Mouse (Mus musculus) bone marrow macrophage, adult 2 months (primary cell): Measurements from ENCODE around the gene Rab11fip5. TPM values are rescaled to one million over a fixed set of nuclear protein-coding genes. Genes with fewer than 3 reads are reported as not detected.

Source experiments
- H3K27ac ChIP-seq: 2 replicates; pipeline ENCODE4 v1.5.1; 2012; ENCODE audit warnings: low read depth, low read length; ENCODE audit not compliant: insufficient read depth
- H3K4me1 ChIP-seq: 2 replicates; pipeline ENCODE4 v1.6.1; 2012; ENCODE audit warnings: low read length; ENCODE audit not compliant: control insufficient read depth, insufficient read depth
- H3K4me3 ChIP-seq: 2 replicates; pipeline ENCODE4 v1.5.1; 2012; ENCODE audit warnings: mild to moderate bottlenecking, low read length, moderate library complexity; ENCODE audit not compliant: insufficient read depth
- CTCF ChIP-seq: IDR thresholded peaks from 2 replicates; pipeline ENCODE4 v1.5.1; 2012; ENCODE audit warnings: low read depth, mild to moderate bottlenecking, low read length, moderate library complexity
- POLR2A ChIP-seq: IDR thresholded peaks from 2 replicates; pipeline ENCODE4 v1.6.1; 2012; ENCODE audit warnings: mild to moderate bottlenecking, low read depth, low read length, borderline replicate concordance
- polyA plus RNA-seq: library from polyadenylated mRNA; stranded (reverse); fragments of >200 nt; gene quantifications from 2 replicates; pipeline ENCODE4 v1.2.4, GENCODE M21; 2012; ENCODE audit not compliant: missing spikeins, insufficient read depth, insufficient read length

Rab11fip5 gene
- 145 and 160 TPM in 2 replicates for polyA plus RNA-seq

- H3K27ac ChIP-seq, result peak within 1 kb of the TSS; percentile 100
- peaks cover 48% of the 10 kb centered on the region for H3K4me1 ChIP-seq
- H3K4me3 ChIP-seq, result peak within 1 kb of the TSS; percentile 84
- no peak for TF ChIP-seq POLR2A
- TF ChIP-seq CTCF, result no peak
Observed at GRCm38 (mm10) chr6:85373951-85374733, at the start of gene Rab11fip5. Rab11fip5 (minus strand) TSS chr6:85374634.

- no peak for TF ChIP-seq POLR2A
- TF ChIP-seq CTCF, result no peak
- H3K27ac ChIP-seq, result no peak within 1 kb of the TSS
- H3K4me1 ChIP-seq, result peaks cover 2% of the 10 kb centered on the region; the same call in 1 of the 2 replicates
- H3K4me3 ChIP-seq, result no peak within 1 kb of the TSS
Observed at GRCm38 (mm10) chr6:85423836-85424379, 49.5 kb upstream of the Rab11fip5 start, which contains the start of gene Noto. Noto (plus strand) TSS chr6:85423886.

- Histone ChIP-seq H3K27ac (no peak overlapping the region), H3K4me3 (no peak overlapping the region), H3K4me1 (no peaks in the 10 kb centered on the region)
- TF ChIP-seq CTCF (no peak), POLR2A (no peak)
Observed at GRCm38 (mm10) chr6:85419150-85419549, 44.7 kb upstream of the Rab11fip5 start.

- H3K27ac ChIP-seq, result no peak overlapping the region
- TF ChIP-seq CTCF (no peak), POLR2A (no peak)
- no peaks in the 10 kb centered on the region for H3K4me1 ChIP-seq
- no peak overlapping the region for H3K4me3 ChIP-seq
Observed at GRCm38 (mm10) chr6:85415829-85416228, 41.4 kb upstream of the Rab11fip5 start.

- Histone ChIP-seq H3K27ac (no peak overlapping the region), H3K4me1 (no peaks in the 10 kb centered on the region), H3K4me3 (no peak overlapping the region)
- TF ChIP-seq CTCF (peak; percentile 97), POLR2A (no peak)
Observed at GRCm38 (mm10) chr6:85410771-85411273, 36.4 kb upstream of the Rab11fip5 start.

- Histone ChIP-seq H3K4me3 (no peak overlapping the region), H3K27ac (no peak overlapping the region), H3K4me1 (no peaks in the 10 kb centered on the region)
- TF ChIP-seq CTCF, result no peak
- no peak for TF ChIP-seq POLR2A
Observed at GRCm38 (mm10) chr6:85409003-85409402, 34.6 kb upstream of the Rab11fip5 start.

GRCm38 (mm10) chr6:85403039-85403438 is 28.6 kb upstream of the Rab11fip5 start:
- TF ChIP-seq POLR2A, result no peak
- TF ChIP-seq CTCF, result no peak
- H3K4me3 ChIP-seq, result no peak overlapping the region
- H3K4me1 ChIP-seq, result peaks cover 6% of the 10 kb centered on the region
- H3K27ac ChIP-seq, result no peak overlapping the region

GRCm38 (mm10) chr6:85402613-85403012 is 28.2 kb upstream of the Rab11fip5 start:
- Histone ChIP-seq H3K27ac (no peak overlapping the region), H3K4me1 (peaks cover 6% of the 10 kb centered on the region), H3K4me3 (no peak overlapping the region)
- TF ChIP-seq POLR2A, result no peak
- no peak for TF ChIP-seq CTCF

GRCm38 (mm10) chr6:85399715-85400114 is 25.3 kb upstream of the Rab11fip5 start:
- peaks cover 6% of the 10 kb centered on the region for H3K4me1 ChIP-seq
- no peak overlapping the region for H3K27ac ChIP-seq
- no peak overlapping the region for H3K4me3 ChIP-seq
- TF ChIP-seq POLR2A (no peak), CTCF (no peak)

GRCm38 (mm10) chr6:85397165-85397564 is 22.7 kb upstream of the Rab11fip5 start:
- Histone ChIP-seq H3K4me3 (no peak overlapping the region), H3K4me1 (no peaks in the 10 kb centered on the region)
- TF ChIP-seq POLR2A (no peak), CTCF (peak; percentile 78)

More at GRCm38 (mm10) chr6:85397165-85397564, 22.7 kb upstream of the Rab11fip5 start:
- no peak overlapping the region for H3K27ac ChIP-seq
